Mouse (Mus musculus): ENCODE results near the gene Sox10.

DNA sequence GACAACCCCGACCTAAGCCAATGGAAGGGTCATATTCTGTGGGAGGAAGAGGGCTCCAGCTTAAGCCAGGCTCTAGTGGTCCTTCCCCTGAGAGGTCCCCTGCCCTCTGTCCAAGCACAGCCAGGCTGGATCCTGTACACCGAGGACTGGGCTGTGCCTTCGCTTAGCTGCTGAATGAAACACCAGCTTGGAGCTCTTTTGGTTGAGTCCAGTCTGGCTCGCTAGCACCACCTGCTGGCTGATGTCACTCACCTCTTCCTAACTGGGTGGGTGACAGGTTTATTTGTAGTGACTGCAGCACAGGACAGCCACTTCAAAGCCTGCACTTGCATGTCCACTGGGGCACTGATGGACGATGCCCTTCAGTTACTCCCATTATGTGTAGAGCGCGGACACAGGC, 16.5 kb downstream of the Sox10 start:
- TF ChIP-seq MAFK (IDR thresholded peaks at IDR 0.05; ENCODE audit: insufficient read depth, low read depth, low read length): no peak
- no peak for TF ChIP-seq ZNF384 (IDR thresholded peaks at IDR 0.05; ENCODE audit: low read depth, low read length)
- no peak for TF ChIP-seq HCFC1 (IDR thresholded peaks at IDR 0.05; ENCODE audit: borderline replicate concordance, insufficient read depth, low read length)
